11 mouse cellular contexts compared by ENCODE assay signal in the genomic region with DNA sequence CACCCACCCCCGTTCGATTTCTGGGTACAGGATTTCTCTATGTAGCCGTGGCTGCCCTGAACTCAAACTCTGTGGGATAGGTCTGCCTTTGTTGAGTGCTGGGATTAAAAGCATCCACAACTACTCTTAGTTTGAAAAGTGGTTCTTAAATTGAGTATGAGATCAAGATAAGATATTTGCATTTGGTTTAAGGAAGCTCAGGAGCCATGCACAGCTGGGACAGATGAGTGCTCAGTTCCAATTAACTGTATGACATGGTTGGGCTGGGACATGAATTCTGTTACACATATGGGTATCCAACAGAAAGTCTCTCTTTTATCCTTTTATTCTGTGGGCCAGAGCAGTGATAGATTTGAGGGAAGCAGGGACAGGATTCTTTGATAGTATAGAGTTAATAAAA. TPM values are rescaled to one million over a fixed set of nuclear protein-coding genes. Genes with fewer than 3 reads are reported as not detected.
DNase-seq lines count a peak whose midpoint lies in the region; ATAC-seq and TF ChIP-seq lines count a peak whose summit lies in the region.
"Had no signal": no experiment of that assay in that cellular context is flagged by ENCODE, and none has a peak within 500 bp of the region (broad histone marks: within the 10 kb centered on the region; RNA-seq: fewer than 3 reads in every experiment).

No protein-coding gene starts in this region.

- no peaks in the 10 kb centered on the region for H3K9me3 ChIP-seq in liver, embryonic 12.5 days (replicated peaks)
- H3K9me3 ChIP-seq in embryonic facial prominence, embryonic 12.5 days: no peaks in the 10 kb centered on the region
- H3K9me3 ChIP-seq in forebrain, embryonic 14.5 days (replicated peaks; ENCODE audit: control insufficient read depth, low read length): no peaks in the 10 kb centered on the region
- no peaks in the 10 kb centered on the region for H3K9me3 ChIP-seq in liver, postnatal 0 days (ENCODE audit: low read length)
- H3K9me3 ChIP-seq: G1E had no signal

- no peak for ATAC-seq in liver, embryonic 12.5 days
- no peak for ATAC-seq in embryonic facial prominence, embryonic 12.5 days (ENCODE audit: insufficient number of reproducible peaks, insufficient read depth, low FRiP score, low TSS enrichment)
- ATAC-seq in forebrain, embryonic 14.5 days: no peak
- ATAC-seq in liver, postnatal 0 days: no peak

- H3K27me3 ChIP-seq in liver, embryonic 12.5 days (replicated peaks): no peaks in the 10 kb centered on the region
- H3K27me3 ChIP-seq in embryonic facial prominence, embryonic 12.5 days: no peaks in the 10 kb centered on the region
- no peaks in the 10 kb centered on the region for H3K27me3 ChIP-seq in forebrain, embryonic 14.5 days (replicated peaks; ENCODE audit: control insufficient read depth, insufficient read depth, low read length)
- no peaks in the 10 kb centered on the region for H3K27me3 ChIP-seq in liver, postnatal 0 days (ENCODE audit: insufficient read depth, low read length)

- no peak for TF ChIP-seq EP300 in liver, postnatal 0 days (IDR thresholded peaks at IDR 0.05; ENCODE audit: low read depth)

- 82% methylated on average over 3 of the region's 3 CpGs for WGBS in liver, embryonic 12.5 days (ENCODE audit: insufficient replicate concordance)
- 90% methylated on average over 3 of the region's 3 CpGs for WGBS in embryonic facial prominence, embryonic 12.5 days
- 85% methylated on average over 3 of the region's 3 CpGs for WGBS in forebrain, embryonic 14.5 days
- 82% methylated on average over 3 of the region's 3 CpGs for WGBS in liver, postnatal 0 days (ENCODE audit: insufficient replicate concordance)

- H3K36me3 ChIP-seq in liver, embryonic 12.5 days: peaks cover 39% of the 10 kb centered on the region
- peaks cover 22% of the 10 kb centered on the region for H3K36me3 ChIP-seq in embryonic facial prominence, embryonic 12.5 days
- peaks cover 24% of the 10 kb centered on the region for H3K36me3 ChIP-seq in forebrain, embryonic 14.5 days (ENCODE audit: control insufficient read depth, insufficient read depth, low read length)
- peaks cover 15% of the 10 kb centered on the region for H3K36me3 ChIP-seq in liver, postnatal 0 days (replicated peaks; ENCODE audit: insufficient read depth, low read length)

- H3K4me3 ChIP-seq in liver, embryonic 12.5 days: no peak overlapping the region
- no peak overlapping the region for H3K4me3 ChIP-seq in embryonic facial prominence, embryonic 12.5 days
- no peak overlapping the region for H3K4me3 ChIP-seq in forebrain, embryonic 14.5 days (ENCODE audit: low read depth, low read length)
- H3K4me3 ChIP-seq in liver, postnatal 0 days (ENCODE audit: low read depth, low read length): no peak overlapping the region

- peak overlapping the region; percentile 40; the same call in 1 of the 2 replicates for H3K27ac ChIP-seq in liver, embryonic 12.5 days
- H3K27ac ChIP-seq in embryonic facial prominence, embryonic 12.5 days: no peak overlapping the region
- no peak overlapping the region for H3K27ac ChIP-seq in forebrain, embryonic 14.5 days (ENCODE audit: low read depth, low read length)
- H3K27ac ChIP-seq in liver, postnatal 0 days (ENCODE audit: low read depth): no peak overlapping the region

- peak overlapping the region; percentile 86 for H3K4me2 ChIP-seq in liver, embryonic 12.5 days
- peak overlapping the region; percentile 78 for H3K4me2 ChIP-seq in embryonic facial prominence, embryonic 12.5 days (replicated peaks)
- 0 out of 2 replicates have a peak overlapping the region, but pooled peaks have one; percentile 16 for H3K4me2 ChIP-seq in forebrain, embryonic 14.5 days (ENCODE audit: low read length)
- H3K4me2 ChIP-seq in liver, postnatal 0 days (ENCODE audit: low read depth, low read length): 0 out of 2 replicates have a peak overlapping the region, but pooled peaks have one; percentile 13

- no peak for DNase-seq in liver
- DNase-seq in forebrain, embryonic 14.5 days (ENCODE audit: low spot score): no peak
- DNase-seq in liver, postnatal 0 days: no peak
- DNase-seq in urinary bladder, postnatal 4 days (ENCODE audit: low spot score in 2 of 2): no peak
- DNase-seq in layer of hippocampus, adult 11-12 months (ENCODE audit: low spot score): no peak
- DNase-seq: heart, adult 11 months; lung, postnatal 14 days; right cerebral cortex, postnatal 14 days had no signal

- peaks cover 45% of the 10 kb centered on the region for H3K4me1 ChIP-seq in liver, embryonic 12.5 days
- H3K4me1 ChIP-seq in embryonic facial prominence, embryonic 12.5 days: peaks cover 23% of the 10 kb centered on the region
- H3K4me1 ChIP-seq in forebrain, embryonic 14.5 days (ENCODE audit: control insufficient read depth, insufficient read depth, low read length): peaks cover 17% of the 10 kb centered on the region
- peaks cover 22% of the 10 kb centered on the region for H3K4me1 ChIP-seq in liver, postnatal 0 days (ENCODE audit: insufficient read depth)

- peak overlapping the region; percentile 31; the same call in 1 of the 2 replicates for H3K9ac ChIP-seq in liver, embryonic 12.5 days
- no peak overlapping the region for H3K9ac ChIP-seq in embryonic facial prominence, embryonic 12.5 days
- no peak overlapping the region for H3K9ac ChIP-seq in forebrain, embryonic 14.5 days (ENCODE audit: low read length)
- H3K9ac ChIP-seq in liver, postnatal 0 days (replicated peaks): no peak overlapping the region

- no peak for TF ChIP-seq CTCF in liver, postnatal 0 days (IDR thresholded peaks at IDR 0.05; ENCODE audit: low read depth)

RNA-seq across cellular contexts. Expression of a gene that starts 2.7 kb away (rescaled TPM):
- polyA plus RNA-seq in liver, embryonic 12.5 days (2016; fragmentation: Nextera tagmentation; extraction: Ambion mirVana): 22.5 and 23.4 TPM in 2 replicates
- 52.2 and 58.4 TPM in 2 replicates for polyA plus RNA-seq in embryonic facial prominence, embryonic 12.5 days (2016; fragmentation: Nextera tagmentation; extraction: Ambion mirVana)
- 34.2 and 35.0 TPM in 2 replicates for polyA plus RNA-seq in forebrain, embryonic 14.5 days (2014; fragmentation: Nextera tagmentation; extraction: Ambion mirVana)
- polyA plus RNA-seq in liver, postnatal 0 days (2015; fragmentation: Nextera tagmentation; extraction: Ambion mirVana): 6.8 TPM in 2 replicates

RNA-seq across cellular contexts. Expression of a gene that starts 13.6 kb away (rescaled TPM):
- polyA plus RNA-seq in liver, embryonic 12.5 days (2016; fragmentation: Nextera tagmentation; extraction: Ambion mirVana): 11.5 and 12.4 TPM in 2 replicates
- 25.4 and 25.8 TPM in 2 replicates for polyA plus RNA-seq in embryonic facial prominence, embryonic 12.5 days (2016; fragmentation: Nextera tagmentation; extraction: Ambion mirVana)
- polyA plus RNA-seq in forebrain, embryonic 14.5 days (2014; fragmentation: Nextera tagmentation; extraction: Ambion mirVana): 17.6 and 18.2 TPM in 2 replicates
- polyA plus RNA-seq in liver, postnatal 0 days (2015; fragmentation: Nextera tagmentation; extraction: Ambion mirVana): 15.2 and 18.7 TPM in 2 replicates
- polyA plus RNA-seq: G1E had no signal

RNA-seq across cellular contexts. Expression of a gene that starts 17.8 kb away (rescaled TPM):
- 33.0 and 34.9 TPM in 2 replicates for polyA plus RNA-seq in liver, embryonic 12.5 days (2016; fragmentation: Nextera tagmentation; extraction: Ambion mirVana)
- polyA plus RNA-seq in embryonic facial prominence, embryonic 12.5 days (2016; fragmentation: Nextera tagmentation; extraction: Ambion mirVana): not detected in 2 replicates
- not detected in 2 replicates for polyA plus RNA-seq in forebrain, embryonic 14.5 days (2014; fragmentation: Nextera tagmentation; extraction: Ambion mirVana)
- polyA plus RNA-seq in liver, postnatal 0 days (2015; fragmentation: Nextera tagmentation; extraction: Ambion mirVana): 4.3 and 4.7 TPM in 2 replicates
- polyA plus RNA-seq: G1E had no signal

RNA-seq across cellular contexts. Expression of a gene that starts 19.6 kb away (rescaled TPM):
- not detected in 2 replicates for polyA plus RNA-seq in liver, embryonic 12.5 days (2016; fragmentation: Nextera tagmentation; extraction: Ambion mirVana)
- polyA plus RNA-seq in embryonic facial prominence, embryonic 12.5 days (2016; fragmentation: Nextera tagmentation; extraction: Ambion mirVana): 0.36 TPM in 1 of 2 replicates, not detected in the other
- polyA plus RNA-seq in forebrain, embryonic 14.5 days (2014; fragmentation: Nextera tagmentation; extraction: Ambion mirVana): not detected in 2 replicates
- polyA plus RNA-seq in liver, postnatal 0 days (2015; fragmentation: Nextera tagmentation; extraction: Ambion mirVana): 0.13 TPM in 1 of 2 replicates, not detected in the other

RNA-seq across cellular contexts. Expression of a gene that starts 27.0 kb away (rescaled TPM):
- 38.2 and 39.4 TPM in 2 replicates for polyA plus RNA-seq in liver, embryonic 12.5 days (2016; fragmentation: Nextera tagmentation; extraction: Ambion mirVana)
- 63.3 and 67.9 TPM in 2 replicates for polyA plus RNA-seq in embryonic facial prominence, embryonic 12.5 days (2016; fragmentation: Nextera tagmentation; extraction: Ambion mirVana)
- 72.9 and 83.0 TPM in 2 replicates for polyA plus RNA-seq in forebrain, embryonic 14.5 days (2014; fragmentation: Nextera tagmentation; extraction: Ambion mirVana)
- polyA plus RNA-seq in liver, postnatal 0 days (2015; fragmentation: Nextera tagmentation; extraction: Ambion mirVana): 36.9 and 41.0 TPM in 2 replicates

Comparison
In these comparisons a context has a peak if more than half of its experiments do, and no peak if none do; other contexts are left out.
1. H3K4me2 ChIP-seq: peak in every context shown above with its lines; median percentile 86 in liver, embryonic 12.5 days; 78 in embryonic facial prominence, embryonic 12.5 days; 16 in forebrain, embryonic 14.5 days; 13 in liver, postnatal 0 days.